Mouse (Mus musculus) right cerebral cortex, postnatal 4 days (tissue): ENCODE measurements at regions not wholly inside any gene's neighbourhood (a gene's known extent, or its start where the extent isn't known, plus 50 kb on each side); places are given as distances from the start of the nearest gene placed in this dataset.
"Not testable (repeated sequence)": the region's sequence is repeated elsewhere in the genome, so short reads cannot be mapped to it uniquely, and the experiment has no call there.

Experiments
- DNase-seq: peaks from one replicate; pipeline ENCODE4 v3.0.0-alpha.2; 2022

DNA sequence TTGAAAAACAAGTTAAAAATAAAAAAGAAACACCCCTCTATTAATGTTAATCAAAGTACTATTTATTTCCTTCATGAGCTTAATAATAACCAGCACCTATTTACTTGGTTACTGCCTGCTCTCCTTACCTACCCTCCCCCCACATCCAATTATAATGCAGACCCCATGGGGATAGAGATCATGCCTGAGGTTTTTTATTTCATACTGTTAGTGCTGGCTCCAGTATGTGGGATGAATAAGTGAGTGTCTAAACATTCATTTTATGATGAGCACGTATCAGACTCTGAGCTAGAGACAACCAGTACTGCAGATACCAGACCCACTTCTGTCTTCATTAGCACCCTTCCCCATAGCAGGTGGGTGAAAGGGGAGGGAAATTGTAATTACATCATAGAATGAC, 83.6 kb upstream of the Atp1b1 start:
- DNase-seq = no peak

DNA sequence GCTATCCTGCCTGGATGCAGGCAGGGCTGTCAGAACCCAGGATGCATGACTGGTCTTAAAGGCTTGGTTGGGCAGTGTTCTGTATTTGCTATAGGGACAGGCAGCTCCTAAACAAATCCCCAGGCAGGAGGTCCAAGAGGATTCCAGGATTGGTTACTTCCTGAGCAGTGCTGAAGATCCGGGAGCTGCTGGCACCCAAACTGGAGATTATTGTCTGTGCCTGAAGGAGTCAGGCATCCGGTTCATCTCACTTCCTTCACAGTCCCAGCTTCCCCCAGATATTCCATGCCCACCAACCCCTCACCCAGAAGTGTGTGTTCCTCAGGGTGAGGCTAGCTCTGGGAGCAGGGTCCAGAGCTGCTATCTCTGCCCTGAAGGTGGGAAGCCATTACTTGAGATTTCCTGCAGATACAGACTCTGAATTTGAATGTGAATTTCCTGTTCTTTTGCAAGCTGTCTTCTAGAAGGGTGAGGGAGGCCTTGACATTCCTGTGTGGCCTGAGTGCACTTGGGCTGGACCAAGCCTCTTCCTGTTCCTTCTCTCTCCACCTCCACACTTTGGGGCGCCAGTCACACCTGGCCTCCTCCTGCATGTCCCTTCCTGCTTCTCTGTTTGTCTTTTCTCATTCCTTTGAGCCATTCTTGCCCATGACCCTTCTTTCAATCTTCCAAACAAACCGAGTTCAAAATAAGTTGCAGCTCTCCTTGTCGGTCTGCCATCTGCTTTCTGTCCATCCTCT, 80.3 kb upstream of the Atp1b1 start:
- no peak for DNase-seq

DNA sequence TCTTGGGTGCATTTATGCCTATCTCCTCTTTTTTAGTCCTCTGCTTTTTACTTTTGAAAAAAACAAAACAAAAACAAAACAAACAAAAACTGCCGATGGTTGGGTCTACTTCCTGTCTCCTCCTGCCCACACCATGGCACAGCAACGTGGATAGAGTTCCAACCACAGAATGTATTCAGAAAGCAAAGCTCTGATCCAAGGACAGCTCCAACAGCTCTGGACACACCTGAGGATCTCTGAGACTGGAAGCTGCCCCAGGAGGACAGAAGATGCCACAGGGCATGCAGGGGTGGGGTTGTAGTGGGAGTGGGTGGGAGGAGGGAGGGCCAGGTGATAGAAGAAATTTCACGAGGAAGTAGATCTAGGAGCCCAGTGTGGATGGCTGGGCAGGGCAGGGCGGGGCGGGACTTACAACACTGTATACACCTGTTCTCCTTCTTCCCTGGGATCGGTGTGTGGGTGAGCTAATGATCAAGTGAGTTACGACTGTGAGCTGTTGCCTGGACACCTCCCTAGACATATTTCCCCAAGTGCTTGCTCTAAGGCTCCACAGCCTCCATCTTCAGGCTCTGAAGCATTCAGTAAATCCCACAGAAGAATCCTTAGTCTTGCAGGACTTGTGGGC, 79.3 kb upstream of the Atp1b1 start:
- DNase-seq = no peak

DNA sequence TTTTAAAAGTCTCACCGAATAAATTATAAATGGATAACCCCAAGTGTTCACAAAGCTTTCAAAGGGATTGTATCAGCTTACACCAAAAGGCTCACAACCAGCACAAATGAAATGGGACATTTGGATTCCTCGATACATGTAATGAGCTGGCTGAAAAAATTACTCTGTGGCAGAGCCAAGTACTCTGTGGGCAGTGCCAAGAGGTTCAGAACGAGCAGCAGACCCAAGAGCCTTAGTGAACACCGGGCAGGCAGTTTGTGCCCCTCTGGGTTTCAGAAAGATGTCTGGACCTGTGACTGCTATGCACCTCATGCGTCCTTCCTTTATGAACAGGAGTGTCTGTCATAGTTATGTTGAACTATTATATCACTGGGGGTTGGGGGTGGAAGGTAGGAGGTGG, 74.0 kb upstream of the Atp1b1 start:
- no peak for DNase-seq

DNA sequence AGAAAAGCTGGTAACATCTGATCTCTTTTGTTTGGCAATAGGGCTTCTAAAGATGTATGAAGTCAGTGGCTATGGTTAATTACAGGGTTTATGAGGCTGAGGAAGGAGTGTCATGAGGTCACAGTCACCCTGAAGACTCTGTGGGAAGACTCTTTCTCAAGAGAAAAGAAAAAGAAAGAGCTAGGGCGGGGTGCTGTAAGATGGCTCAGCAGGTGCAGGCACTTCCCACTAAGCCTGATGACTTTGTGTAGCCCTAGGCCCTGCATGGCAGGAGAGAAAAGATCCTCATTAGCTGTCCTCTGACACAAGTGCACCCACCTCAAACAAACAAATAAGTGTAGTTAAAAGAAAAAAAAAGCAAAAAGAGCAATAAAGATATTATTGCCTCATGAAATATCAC, 73.6 kb upstream of the Atp1b1 start:
- no peak for DNase-seq

DNA sequence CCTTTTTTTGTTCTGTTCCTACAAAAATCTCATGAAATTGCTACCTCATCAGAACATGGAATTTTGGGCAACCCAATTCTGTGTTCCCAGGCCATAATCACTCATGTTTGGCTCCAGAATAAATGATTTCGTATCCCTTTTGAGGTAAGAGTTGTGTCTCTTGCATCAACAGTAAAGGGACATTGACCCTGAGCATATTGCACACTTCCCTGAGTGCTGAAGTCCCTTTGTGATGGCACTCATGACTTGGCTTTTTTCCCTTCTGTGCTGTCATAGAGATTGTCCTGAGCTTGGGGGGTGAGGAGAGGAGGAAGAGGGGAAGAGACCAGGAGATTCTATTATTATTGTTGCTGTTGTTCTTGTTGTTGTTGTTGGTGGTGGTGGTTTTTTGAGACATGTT, 68.6 kb upstream of the Atp1b1 start:
- DNase-seq = no peak

DNA sequence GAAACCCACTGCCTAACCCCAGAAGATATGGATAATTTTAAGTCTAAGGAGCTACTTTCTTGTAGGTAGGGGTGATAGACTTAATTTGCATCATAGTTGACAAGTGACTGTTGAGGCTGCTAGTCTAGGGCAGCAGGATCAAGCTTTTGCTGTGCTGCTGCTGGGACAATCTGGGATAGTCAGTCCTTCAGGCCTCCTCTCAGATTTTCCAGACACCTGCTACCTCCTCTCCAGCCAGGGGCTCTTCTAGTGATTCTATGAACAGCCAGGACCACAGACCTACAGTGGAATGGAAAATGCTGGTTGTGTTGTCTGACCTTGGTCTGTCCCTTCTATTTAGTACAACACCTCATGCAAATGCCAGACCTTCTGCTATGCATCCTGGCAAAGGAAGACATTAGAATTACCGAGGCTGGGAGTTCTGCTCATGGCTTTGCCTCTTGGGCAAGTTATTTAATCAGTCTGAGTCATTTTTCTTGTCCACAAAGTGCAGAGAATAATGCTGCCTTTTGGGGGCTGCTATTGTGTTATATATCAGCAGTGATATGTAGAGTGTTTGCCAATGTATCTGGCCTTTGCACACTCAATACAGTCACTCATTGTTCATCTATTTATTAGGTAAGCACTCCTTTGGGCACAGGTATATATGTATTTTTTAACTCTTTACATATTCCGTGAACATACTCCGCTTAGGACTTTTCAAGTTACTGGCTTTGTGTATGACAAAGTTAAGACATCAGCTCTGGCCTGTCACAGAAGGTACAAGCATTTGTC, 64.4 kb upstream of the Atp1b1 start:
- DNase-seq = no peak

DNA sequence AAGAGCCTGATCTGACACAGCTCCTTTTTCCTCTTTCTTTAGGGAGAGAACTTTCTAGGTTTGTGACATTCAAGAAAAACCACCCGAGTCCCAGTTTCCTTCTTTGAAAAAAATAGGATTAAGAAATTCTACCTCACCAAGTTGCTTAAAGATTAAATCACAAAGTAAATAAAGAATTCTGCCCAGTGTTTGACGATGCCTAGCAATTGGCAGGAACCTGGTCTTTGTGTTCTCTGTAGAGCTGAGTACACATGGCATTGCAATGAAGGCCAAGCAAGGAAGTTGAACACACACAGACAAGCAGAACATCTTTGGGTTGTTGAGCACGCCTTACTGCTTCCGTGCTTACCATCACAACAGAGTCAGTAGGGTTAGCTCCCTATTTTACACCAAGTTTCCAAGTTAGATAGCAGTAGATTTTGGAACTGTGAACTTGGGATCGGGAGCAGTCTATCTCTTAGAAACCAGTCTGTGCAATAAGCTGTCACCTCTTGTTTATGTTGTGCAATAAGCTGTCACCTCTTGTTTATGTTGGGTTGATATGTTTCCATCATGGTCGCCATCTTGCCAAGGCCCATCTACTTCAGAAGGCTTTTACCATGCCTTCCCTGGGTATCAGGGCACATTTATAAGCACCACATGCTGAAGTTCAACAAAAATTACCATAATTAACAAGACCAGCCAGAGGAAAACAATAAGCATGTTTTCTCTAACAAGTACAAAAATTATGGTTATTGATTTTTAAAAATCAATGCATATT, 63.4 kb upstream of the Atp1b1 start:
- DNase-seq = no peak

DNA sequence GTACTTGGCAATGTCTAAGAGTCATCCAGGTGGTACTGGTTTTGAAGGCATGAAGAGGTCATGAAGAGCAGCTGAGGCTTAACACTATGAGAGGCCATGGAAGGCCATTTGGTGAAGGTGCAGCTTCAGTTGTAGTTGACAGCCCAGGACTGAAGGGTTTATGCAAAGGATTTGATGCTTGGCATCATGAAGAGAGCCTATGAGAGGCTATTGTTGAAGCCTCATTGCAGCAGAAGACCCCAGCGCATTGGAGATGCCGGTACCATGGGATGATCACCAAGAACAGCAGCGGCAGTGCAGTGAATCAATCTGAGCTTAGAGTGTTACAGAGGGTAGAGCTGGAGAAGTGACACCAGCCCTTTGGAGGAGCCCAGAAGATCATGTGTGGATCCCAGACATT, 60.7 kb upstream of the Atp1b1 start:
- DNase-seq = no peak

DNA sequence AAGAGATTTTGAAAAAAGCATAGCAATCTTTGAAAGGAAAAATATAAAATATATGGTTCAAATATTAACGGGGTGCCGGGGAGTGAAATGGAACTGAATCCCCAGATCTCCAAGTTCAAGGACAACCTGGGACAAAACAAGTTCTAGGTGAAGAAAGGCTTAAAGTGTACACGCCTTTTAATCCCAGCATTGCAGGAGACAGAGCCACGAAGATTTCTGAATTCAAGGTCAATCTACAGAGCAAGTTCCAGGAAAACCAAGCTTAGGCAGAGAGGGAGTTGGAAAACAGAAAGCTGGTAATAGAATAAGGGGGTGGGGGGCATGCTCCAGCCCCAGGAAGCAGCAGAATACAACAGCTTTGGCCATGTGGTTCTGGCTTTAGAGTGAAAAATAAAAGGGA, 60.2 kb upstream of the Atp1b1 start:
- DNase-seq = no peak

DNA sequence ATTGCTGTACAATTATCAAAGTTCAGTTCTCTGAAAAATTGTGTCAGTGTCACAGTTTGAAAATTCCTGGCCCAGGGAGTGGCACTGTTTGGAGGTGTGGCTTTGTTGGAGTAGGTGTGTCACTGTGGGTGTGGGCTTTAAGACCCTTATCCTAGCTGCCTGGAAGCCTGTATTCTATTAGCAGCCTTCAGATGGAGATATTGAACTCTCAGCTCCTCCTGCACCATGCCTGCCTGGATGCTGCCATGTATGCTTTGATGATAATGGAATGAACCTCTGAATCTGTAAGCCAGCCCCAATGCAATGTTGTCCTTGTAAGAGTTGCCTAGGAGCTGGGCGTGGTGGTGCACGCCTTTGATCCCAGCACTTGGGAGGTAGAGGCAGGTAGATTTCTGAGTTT, 59.2 kb upstream of the Atp1b1 start:
- DNase-seq = not testable (repeated sequence)

DNA sequence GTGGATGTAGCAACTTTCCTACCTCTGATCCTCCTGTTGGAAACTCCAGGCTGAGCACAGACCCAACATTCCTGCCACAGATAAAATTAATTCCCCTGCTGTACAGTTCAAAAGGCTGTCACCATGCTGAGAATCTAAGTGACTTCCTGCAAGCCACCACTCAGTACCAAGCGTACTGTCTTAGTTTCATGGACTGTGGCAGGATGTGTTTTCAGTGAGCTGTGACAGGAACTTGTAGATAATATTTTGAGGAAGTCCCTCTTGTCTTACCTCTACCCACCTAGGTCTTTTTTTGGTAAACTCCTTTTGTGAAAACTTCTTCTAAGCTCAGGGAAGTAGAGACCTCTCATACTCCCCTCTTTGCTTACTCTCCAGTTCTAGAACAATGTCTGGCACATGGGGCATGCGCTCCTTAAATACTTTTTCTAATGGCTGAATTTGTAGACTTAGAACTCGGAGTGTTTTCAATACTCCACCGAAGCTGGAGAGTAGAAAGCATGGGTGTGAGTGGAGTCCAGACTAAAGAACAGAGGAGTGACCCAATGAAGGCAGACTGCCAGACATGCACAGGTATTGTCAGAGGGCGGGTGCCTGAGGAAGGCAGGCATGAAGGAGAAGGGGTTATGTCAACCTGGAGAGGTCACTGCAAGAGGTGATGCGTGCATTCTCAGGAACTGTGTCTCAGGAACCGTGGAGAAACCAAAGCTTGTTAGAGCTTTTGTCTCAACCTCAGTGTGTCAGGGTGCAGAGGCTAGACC, 53.7 kb upstream of the Atp1b1 start:
- no peak for DNase-seq

DNA sequence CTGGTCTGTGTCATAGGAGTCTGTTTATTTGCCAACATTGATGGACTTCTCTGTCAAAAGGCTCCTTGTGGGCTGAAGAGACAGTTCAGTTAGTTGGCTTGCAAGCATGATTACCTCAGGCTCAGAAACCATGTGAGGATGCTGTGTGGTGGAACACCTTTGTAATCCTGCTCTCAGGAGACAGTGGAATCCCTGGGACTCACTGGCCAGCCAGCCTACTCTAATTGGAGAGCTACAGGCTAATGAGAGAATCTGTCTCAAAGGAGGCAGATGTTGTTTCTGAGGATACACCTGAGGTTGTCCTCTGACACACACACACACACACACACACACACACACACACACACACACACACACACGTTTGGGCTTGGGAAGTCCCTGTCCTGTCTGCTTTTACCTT, 51.1 kb upstream of the Atp1b1 start:
- no peak for DNase-seq

DNA sequence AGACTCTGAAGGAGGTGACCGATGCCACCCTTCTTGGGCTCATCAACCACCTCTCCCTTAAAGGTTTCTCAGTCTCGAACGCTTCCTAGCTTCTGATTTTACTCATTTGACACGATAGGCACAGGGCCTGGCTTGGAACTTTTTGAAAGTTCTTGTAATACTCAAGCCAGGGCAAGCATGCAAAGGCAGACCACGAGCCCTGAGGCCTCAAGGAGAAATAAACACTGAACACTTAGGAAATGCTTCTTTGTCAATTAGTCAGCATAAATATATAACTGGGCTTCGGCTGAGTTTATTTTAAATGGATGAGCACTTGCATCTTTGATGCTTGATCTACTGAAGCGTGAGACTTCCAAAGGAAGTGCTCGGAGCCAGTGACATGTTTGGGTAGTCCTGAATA, 50.4 kb upstream of the Atp1b1 start:
- DNase-seq = no peak

DNA sequence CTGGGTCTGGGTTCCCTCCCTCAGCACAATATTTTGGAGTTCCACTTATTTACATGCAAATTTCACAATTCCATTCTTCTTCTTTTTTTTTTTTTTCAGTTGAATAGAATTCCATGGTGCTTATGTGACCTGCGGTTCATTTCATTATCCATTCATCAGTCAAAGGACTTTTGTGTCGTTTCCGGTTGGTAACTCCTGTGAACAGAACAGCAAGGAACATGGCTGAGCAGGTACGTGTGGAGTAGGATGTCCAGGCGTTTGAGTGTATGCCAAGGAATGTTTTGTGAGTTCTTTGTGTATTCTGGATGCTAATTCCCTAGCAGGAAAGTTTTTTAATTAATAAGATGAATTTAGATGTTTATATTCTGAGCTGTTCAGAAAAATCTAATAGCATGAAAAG, 50.0 kb upstream of the Atp1b1 start:
- no peak for DNase-seq
